Mouse (Mus musculus): ENCODE data around the gene Card19. TPM values are rescaled to one million over a fixed set of nuclear protein-coding genes. Genes with fewer than 3 reads are reported as not detected.

Card19 gene
- polyA plus RNA-seq, 2 experiments from 2014 or later = 49.7 to 55.4 TPM

DNA sequence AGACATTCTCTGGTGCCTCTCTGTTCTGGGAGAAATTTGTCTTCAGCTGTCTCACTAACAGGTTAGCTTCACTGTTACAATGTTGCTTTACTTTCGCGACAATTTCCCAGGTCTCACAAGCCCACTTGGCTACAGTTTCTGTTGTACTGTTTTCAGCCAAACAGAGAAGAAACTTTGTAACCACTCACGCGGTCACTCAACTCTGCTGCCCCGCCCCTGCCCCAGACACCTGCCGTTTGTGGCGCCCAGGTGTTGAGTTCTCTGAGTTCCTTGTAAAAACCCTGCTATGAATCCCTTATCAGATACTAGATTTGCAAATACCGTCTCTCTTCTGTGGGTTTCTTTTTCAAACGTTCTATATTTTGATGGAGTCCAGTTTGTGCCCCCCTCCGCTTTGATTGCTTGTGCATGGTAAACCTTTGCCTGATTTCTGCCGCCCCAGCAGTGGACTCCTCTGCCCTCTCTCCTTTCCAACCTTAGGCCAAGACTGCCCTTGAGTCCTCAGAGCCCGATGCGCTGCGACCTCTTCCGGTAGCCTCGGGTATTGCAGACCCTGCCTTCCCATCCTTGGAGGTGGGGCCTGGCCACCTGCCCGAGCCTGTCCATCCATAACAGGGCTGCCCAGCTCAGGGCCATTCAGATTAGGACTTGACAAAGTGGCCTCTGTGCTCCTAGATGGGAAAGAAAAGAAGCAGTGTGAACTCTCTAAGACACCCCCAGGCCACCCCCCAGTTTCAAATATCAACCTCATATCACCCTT is 46.2 kb downstream of the Card19 start:
- ATAC-seq = peak; percentile 62

DNA sequence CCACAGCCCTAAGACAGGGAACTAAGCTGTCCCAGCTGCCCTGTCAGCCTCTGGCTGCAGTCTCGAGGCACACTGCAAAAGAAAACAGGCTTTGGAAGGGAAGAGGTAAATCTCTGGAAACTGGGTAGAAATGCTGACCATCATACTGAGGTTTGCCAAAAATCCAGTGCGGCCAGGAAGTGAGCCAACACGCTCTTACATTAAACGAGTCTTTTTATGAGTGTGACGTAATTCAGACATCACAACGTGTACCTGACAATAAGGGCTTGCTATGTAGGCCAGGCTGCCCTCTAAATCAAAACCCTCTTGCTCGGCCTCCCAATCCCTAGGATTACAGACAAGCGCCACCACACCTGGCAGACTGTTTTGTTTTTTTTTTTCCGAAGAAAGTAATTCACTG is 48.8 kb downstream of the Card19 start:
- no peak for ATAC-seq

DNA sequence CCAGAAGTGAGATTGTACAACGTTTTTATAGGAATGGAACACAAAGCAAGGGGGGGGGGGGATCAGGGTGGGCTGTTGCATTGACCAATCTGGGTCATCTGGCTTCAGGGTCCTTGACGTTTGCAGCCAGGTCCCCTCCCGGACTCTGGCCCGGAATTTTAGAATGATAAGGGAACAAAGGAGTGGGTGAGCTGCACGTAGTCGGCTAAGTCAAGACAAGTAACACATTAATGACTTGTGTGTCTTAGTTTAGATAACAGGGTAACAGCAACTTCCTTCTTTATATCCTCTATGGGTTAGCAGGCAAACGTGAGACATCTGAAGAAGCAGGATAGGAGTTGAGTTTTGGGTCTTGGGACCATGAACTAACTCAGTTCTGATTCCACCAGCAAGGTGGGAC is 52.2 kb downstream of the Card19 start:
- ATAC-seq = no peak

DNA sequence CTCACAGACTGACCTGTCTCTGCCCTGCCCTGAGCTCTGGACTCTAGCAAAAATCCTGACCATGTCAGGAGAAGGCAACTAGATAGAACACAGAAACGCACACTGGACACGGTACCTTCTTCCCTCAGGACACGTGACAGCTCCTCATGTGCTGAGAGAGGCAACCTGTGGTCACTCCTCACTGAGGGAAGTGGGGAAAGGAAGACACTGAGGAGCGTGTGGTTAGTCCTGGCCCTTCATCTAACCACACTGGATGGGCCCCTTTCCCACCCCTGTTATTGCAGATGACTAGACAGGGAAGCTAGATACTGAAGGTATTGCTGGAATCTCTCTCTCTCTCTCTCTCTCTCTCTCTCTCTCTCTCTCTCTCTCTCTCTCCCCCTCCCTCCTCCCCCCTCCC is 53.1 kb downstream of the Card19 start:
- no peak for ATAC-seq

DNA sequence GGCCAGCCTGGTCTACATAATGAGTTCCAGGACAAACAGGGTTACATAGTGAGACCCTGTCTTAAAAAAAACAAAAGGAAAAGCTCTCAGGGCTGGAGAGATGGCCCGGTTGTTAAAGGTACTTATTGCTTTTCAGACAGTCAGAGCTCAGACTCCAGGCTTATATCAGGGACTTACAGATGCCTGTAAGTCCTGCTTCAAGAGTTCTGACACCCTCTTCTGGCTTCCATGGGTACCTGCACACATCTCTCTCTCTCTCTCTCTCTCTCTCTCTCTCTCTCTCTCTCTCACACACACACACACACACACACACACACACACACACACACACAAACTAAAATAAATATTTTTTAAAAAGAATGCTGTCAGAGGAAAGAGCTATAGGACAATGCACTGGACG is 54.6 kb downstream of the Card19 start:
- ATAC-seq = no peak

DNA sequence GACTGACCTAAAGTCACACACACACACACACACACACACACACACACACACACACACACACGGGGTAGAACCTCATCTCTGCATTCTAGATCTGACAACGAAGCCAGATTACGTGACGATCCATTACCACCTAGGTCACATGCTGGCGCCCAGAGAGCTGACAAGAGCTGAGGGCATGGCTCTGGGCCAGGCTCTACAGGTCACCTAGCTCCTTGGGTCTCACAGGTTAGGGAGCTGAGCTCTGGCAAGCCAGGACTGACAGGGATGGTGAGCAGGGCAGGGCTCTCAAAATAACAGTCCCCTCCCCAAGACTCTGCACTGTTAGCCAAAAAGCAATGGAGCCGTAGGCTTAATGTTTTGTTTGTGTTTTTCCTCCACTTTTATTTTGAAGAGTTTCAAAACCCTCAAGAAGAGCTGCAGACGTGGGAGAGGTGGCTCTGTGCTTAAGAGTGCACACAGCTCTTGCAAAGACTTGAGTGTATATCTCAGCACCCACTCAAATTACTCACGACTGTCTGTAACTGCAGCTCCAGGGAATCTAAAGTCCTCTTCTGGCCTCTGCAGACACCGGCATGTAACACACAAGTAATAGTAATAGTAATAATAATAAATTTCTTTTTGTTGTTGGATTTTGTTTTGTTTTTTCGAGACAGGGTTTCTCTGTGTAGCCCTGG is 57.7 kb downstream of the Card19 start:
- no peak for ATAC-seq

DNA sequence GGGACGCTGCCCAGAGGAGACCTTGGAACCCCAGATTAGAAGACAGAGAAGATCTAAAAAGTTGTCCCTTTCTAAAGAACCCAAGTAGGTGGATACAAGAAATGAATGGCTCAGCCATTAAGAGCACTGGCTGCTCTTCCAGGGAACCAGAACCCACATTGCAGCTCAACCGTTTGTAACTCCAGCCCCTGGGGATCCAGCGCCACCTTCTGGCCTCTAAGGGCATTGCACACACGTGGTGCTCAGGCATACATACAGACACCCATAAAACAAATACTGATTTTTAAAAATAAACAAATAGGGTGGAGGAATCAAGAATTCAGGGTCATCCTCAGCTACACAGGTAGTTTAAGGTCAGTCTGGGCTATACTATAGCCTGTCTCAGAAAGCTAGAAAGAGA is 59.2 kb downstream of the Card19 start:
- no peak for ATAC-seq

DNA sequence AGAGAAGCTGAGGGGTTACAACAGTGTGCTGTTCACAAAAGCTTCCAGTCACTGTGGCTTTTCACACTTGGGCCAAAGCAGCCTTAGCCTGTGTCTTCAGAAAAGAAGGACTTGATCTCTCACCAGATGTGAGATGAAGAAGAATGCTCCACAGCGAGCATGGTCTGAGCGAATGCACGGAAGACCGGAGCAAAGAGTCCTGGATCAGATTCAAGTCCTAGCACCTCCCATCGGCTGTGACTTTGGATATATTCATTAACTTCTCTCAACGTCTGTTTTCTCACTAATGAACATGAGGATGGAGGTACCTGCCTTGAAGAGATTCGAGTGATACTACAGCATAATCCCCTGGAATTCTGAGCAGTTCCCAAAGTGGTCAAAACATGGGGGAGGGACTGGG is 61.2 kb downstream of the Card19 start:
- no peak for ATAC-seq

DNA sequence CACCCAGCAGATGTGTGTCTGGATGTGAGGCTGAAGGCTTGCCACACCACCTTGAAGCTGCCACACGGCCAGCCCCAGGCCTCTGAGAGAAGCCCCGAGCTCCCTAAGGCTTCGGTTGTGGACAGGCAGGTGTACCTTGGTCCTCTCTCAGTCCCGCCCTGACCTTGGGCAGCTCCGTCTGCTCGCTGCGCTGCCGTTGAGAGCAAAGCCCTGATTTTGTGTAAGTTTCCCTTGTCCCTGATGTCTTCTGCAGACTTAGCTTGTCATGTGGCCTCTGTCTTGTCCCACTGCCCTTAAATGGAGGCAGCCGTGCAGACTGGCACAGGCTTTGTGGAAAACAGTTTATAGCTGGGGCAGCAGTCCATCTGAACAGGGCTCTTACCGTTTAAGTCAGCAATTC is 61.8 kb downstream of the Card19 start:
- ATAC-seq = no peak

Other genes with a start within 250 kb of the Card19 start
- 10 to 100 TPM; 21.1 to 34.3 TPM for gene Fam120a, start 248.0 kb downstream of the Card19 start, polyA plus RNA-seq (2017; shearing (Covaris generic))
- gene Wnk2, start 68.0 kb downstream of the Card19 start, polyA plus RNA-seq (2017; shearing (Covaris generic)) = not detected
- gene Ninj1, start 28.6 kb downstream of the Card19 start, polyA plus RNA-seq (2017; shearing (Covaris generic)) = 10 to 100 TPM; 24.5 to 27.4 TPM
- 10 to 100 TPM; 60.4 to 88.7 TPM for gene Susd3, start 32.7 kb upstream of the Card19 start, polyA plus RNA-seq (2017; shearing (Covaris generic))
- 10 to 100 TPM; 17.9 to 23.2 TPM for gene Fgd3, start 104.3 kb upstream of the Card19 start, polyA plus RNA-seq (2017; shearing (Covaris generic))
- 1 to 10 TPM; 5.9 to 6.1 TPM for gene Bicd2, start 125.5 kb upstream of the Card19 start, polyA plus RNA-seq (2017; shearing (Covaris generic))
- gene Ippk, start 205.2 kb upstream of the Card19 start, polyA plus RNA-seq (2017; shearing (Covaris generic)) = 1 to 10 TPM; 3.9 to 7.1 TPM